Mouse (Mus musculus): ENCODE results near the gene Ccdc33.

DNA sequence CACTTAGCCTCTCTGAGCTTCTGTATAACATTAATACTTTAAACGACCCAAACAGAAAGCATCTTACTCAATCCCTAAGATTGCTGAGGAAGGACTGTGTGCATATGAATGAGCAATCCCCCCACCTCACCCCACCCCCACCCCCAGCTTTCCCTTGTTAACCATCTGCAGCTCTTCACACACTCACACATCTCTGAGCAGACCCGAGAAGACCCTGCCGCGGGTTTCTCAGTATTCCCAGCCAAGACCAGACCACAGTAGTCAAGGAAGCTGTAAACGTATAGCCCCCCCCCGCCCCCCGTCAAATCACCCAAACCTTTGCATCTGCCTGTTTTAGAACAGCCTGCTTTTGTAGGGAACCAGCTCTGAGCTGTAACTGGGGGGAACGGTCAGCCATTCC lies 34.0 kb downstream of the Ccdc33 start:
- TF ChIP-seq TCF12 (IDR thresholded peaks at IDR 0.05; ENCODE audit: low read depth, low read length), result no peak
- TF ChIP-seq ZMIZ1 (IDR thresholded peaks at IDR 0.05; ENCODE audit: low read depth, low read length), result no peak
- no peak for TF ChIP-seq UBTF (IDR thresholded peaks at IDR 0.05; ENCODE audit: low read depth, low read length)
- TF ChIP-seq CTCF (conservative IDR thresholded peaks at IDR 0.05 in 1 of 2, IDR thresholded peaks at IDR 0.05 in 1 of 2; ENCODE audit: low read depth in 2 of 2, low read length in 2 of 2), result no peak
- TF ChIP-seq EP300 (IDR thresholded peaks at IDR 0.05; ENCODE audit: low read length), result no peak
- no peak for TF ChIP-seq TBP (conservative IDR thresholded peaks at IDR 0.05; ENCODE audit: low read depth, low read length)
- TF ChIP-seq POLR2A (IDR thresholded peaks at IDR 0.05; ENCODE audit: low read depth, low read length), result no peak

All from CH12.LX (cell line).